9 mouse cellular contexts compared by ENCODE assay signal in the genomic region with DNA sequence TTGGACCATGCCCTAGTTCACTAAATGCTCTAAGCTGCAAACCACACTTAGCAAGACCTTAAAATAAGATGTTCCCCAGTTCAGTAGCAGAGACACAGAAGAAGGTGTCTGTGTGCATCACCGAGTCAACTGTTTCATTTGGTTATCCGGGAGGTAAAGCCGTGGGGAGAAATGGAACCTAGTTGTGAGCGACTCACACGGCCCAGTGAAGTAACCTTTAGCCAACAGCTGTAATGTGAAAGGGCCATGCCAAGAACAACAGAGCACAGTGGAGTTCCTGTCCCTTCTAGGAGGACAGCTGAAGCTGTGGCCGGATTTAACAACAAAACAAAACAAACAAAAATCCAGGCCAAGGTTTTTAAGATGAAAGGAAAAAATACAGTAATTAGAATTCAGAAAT. TPM values are rescaled to one million over a fixed set of nuclear protein-coding genes. Genes with fewer than 3 reads are reported as not detected.
DNase-seq lines count a peak whose midpoint lies in the region; ATAC-seq and TF ChIP-seq lines count a peak whose summit lies in the region.
"Had no signal": no experiment of that assay in that cellular context is flagged by ENCODE, and none has a peak within 500 bp of the region (broad histone marks: within the 10 kb centered on the region; RNA-seq: fewer than 3 reads in every experiment).

No protein-coding gene starts in this region.

- peak overlapping the region; percentile 31; the same call in 1 of the 2 replicates for H3K9ac ChIP-seq in heart, embryonic 15.5 days
- no peak overlapping the region for H3K9ac ChIP-seq in liver, embryonic 15.5 days

- DNase-seq in 3T3-L1 (ENCODE audit: low read depth, low spot score): peak; percentile 84
- no peak for DNase-seq in Patski (ENCODE audit: low read depth, low spot score)

- peak; percentile 71 for ATAC-seq in Patski
- ATAC-seq in heart, embryonic 15.5 days (replicated peaks; ENCODE audit: insufficient number of reproducible peaks, insufficient read depth, low FRiP score, low read depth): no peak
- ATAC-seq in liver, embryonic 15.5 days (ENCODE audit: insufficient read depth): peak; percentile 68
- ATAC-seq in frontal cortex, adult (ENCODE audit: low TSS enrichment): no peak
- ATAC-seq in megakaryocyte, adult 5-6 weeks (ENCODE audit: poor library complexity, severe bottlenecking): no peak
- no peak for ATAC-seq in erythroblast, adult 5-6 weeks (replicated peaks; ENCODE audit: low FRiP score, poor library complexity, severe bottlenecking)

- H3K4me3 ChIP-seq in heart, embryonic 15.5 days: peak overlapping the region; percentile 50
- H3K4me3 ChIP-seq in liver, embryonic 15.5 days (replicated peaks): no peak overlapping the region; the same call in 1 of the 2 replicates

- H3K27me3 ChIP-seq in Patski: no peaks in the 10 kb centered on the region
- H3K27me3 ChIP-seq in heart, embryonic 15.5 days: no peaks in the 10 kb centered on the region
- no peaks in the 10 kb centered on the region for H3K27me3 ChIP-seq in liver, embryonic 15.5 days

- in situ Hi-C loops in Patski (cut with MboI; ENCODE audit: low pct_unique_long_range_greater_than_20kb): no loop called here

- H3K36me3 ChIP-seq in heart, embryonic 15.5 days: no peaks in the 10 kb centered on the region
- H3K36me3 ChIP-seq in liver, embryonic 15.5 days (replicated peaks): no peaks in the 10 kb centered on the region

- H3K27ac ChIP-seq in heart, embryonic 15.5 days: peak overlapping the region; percentile 69
- peak overlapping the region; percentile 29; the same call in 1 of the 2 replicates for H3K27ac ChIP-seq in liver, embryonic 15.5 days (replicated peaks)

- H3K4me2 ChIP-seq in heart, embryonic 15.5 days: peak overlapping the region; percentile 67
- peak overlapping the region; percentile 27 for H3K4me2 ChIP-seq in liver, embryonic 15.5 days

- H3K9me3 ChIP-seq in heart, embryonic 15.5 days (replicated peaks): no peaks in the 10 kb centered on the region
- H3K9me3 ChIP-seq in liver, embryonic 15.5 days (replicated peaks): no peaks in the 10 kb centered on the region

- CTCF ChIA-PET in Patski (lab: Charles Lee): interaction anchor here (0.6 to 1.8 kb wide), 6 partner anchors 10 to 453 kb away, joined by 3 to 4 read pairs (median 3); no protein-coding TSS in a partner anchor

- POLR2A ChIA-PET in Patski (lab: Charles Lee): interaction anchor here (1.2 kb wide), 1 partner anchor 56 kb away, joined by 5 read pairs; no protein-coding TSS in a partner anchor

- H3K4me1 ChIP-seq in heart, embryonic 15.5 days (replicated peaks): peaks cover 8% of the 10 kb centered on the region; the same call in 1 of the 2 replicates
- no peaks in the 10 kb centered on the region for H3K4me1 ChIP-seq in liver, embryonic 15.5 days (replicated peaks)

- 43% methylated on average over 6 of the region's 6 CpGs for WGBS in heart, embryonic 15.5 days
- 44% methylated on average over 6 of the region's 6 CpGs for WGBS in liver, embryonic 15.5 days (ENCODE audit: insufficient replicate concordance)

- TF ChIP-seq CTCF in Patski (IDR thresholded peaks at IDR 0.05): no peak

RNA-seq across cellular contexts. Expression of a gene that starts 1.3 kb away (rescaled TPM):
- not detected for polyA plus RNA-seq in Patski (2021)
- polyA plus RNA-seq in heart, embryonic 15.5 days (2015; fragmentation: Nextera tagmentation; extraction: Ambion mirVana): not detected in 2 replicates
- polyA plus RNA-seq in liver, embryonic 15.5 days (2015; fragmentation: Nextera tagmentation; extraction: Ambion mirVana): not detected in 2 replicates
- total RNA-seq in megakaryocyte, adult 5-6 weeks (2015): not detected in 2 replicates
- not detected in 2 replicates for total RNA-seq in megakaryocyte, adult 5-6 weeks (2017)
- total RNA-seq in erythroblast, adult 5-6 weeks (2015; ENCODE audit: low replicate concordance): not detected in 2 replicates
- not detected in 2 replicates for total RNA-seq in erythroblast, adult 5-6 weeks (2017; ENCODE audit: low replicate concordance)
- total RNA-seq: left cerebral cortex, postnatal 36 days had no signal
- polyA plus RNA-seq: spleen, adult 2 months had no signal

RNA-seq across cellular contexts. Expression of a gene that starts 2.0 kb away (rescaled TPM):
- polyA plus RNA-seq in Patski (2021): 0.04 TPM
- 14.5 and 17.4 TPM in 2 replicates for polyA plus RNA-seq in heart, embryonic 15.5 days (2015; fragmentation: Nextera tagmentation; extraction: Ambion mirVana)
- 3.5 and 3.8 TPM in 2 replicates for polyA plus RNA-seq in liver, embryonic 15.5 days (2015; fragmentation: Nextera tagmentation; extraction: Ambion mirVana)
- total RNA-seq in megakaryocyte, adult 5-6 weeks (2015): not detected in 2 replicates
- total RNA-seq in megakaryocyte, adult 5-6 weeks (2017): not detected in 2 replicates
- not detected in 2 replicates for total RNA-seq in erythroblast, adult 5-6 weeks (2015; ENCODE audit: low replicate concordance)
- 0.42 TPM in 1 of 2 replicates, not detected in the other for total RNA-seq in erythroblast, adult 5-6 weeks (2017; ENCODE audit: low replicate concordance)

Comparison
In these comparisons a context has a peak if more than half of its experiments do, and no peak if none do; other contexts are left out.
1. ATAC-seq: peak in Patski (single experiment) and liver, embryonic 15.5 days (single experiment); none in heart, embryonic 15.5 days (single experiment), frontal cortex, adult (single experiment), megakaryocyte, adult 5-6 weeks (single experiment) and erythroblast, adult 5-6 weeks (single experiment).